Mouse (Mus musculus) lung, embryonic 14.5 days (tissue): ENCODE data around the gene Zfp526. TPM values are rescaled to one million over a fixed set of nuclear protein-coding genes. Genes with fewer than 3 reads are reported as not detected.
"Not testable (repeated sequence)": the region's sequence is repeated elsewhere in the genome, so short reads cannot be mapped to it uniquely, and the experiment has no call there.

ENCODE experiments used
- ATAC-seq: fragments of 200-750 bp; cut with Nextera tagmentation; 2 replicates; pipeline ENCODE4 v1.8.0; 2017; ENCODE audit warnings: mild to moderate bottlenecking, moderate TSS enrichment, moderate library complexity; ENCODE audit not compliant: insufficient read depth
- DNase-seq: peaks from one replicate; pipeline ENCODE4 v3.0.0-alpha.2; 2015
- H3K27ac ChIP-seq: fragments of 300-500 bp; sonication (generic); 2 replicates; pipeline ENCODE4 v1.5.1; 2014; ENCODE audit warnings: low read depth, mild to moderate bottlenecking, moderate library complexity
- H3K27me3 ChIP-seq: fragments of 300-500 bp; sonication (generic); 2 replicates; pipeline ENCODE4 v1.6.1; 2014; ENCODE audit warnings: low read length, control low read depth; ENCODE audit not compliant: insufficient read depth
- H3K36me3 ChIP-seq: fragments of 300-500 bp; sonication (generic); 2 replicates; pipeline ENCODE4 v1.6.1; 2014; ENCODE audit warnings: control low read depth; ENCODE audit not compliant: insufficient read depth
- H3K4me1 ChIP-seq: fragments of 300-500 bp; sonication (generic); 2 replicates; pipeline ENCODE4 v1.6.1; 2014; ENCODE audit warnings: antibody characterized with exemption, control low read depth; ENCODE audit not compliant: insufficient read depth
- H3K4me2 ChIP-seq: fragments of 300-500 bp; sonication (generic); 2 replicates; pipeline ENCODE4 v1.6.1; 2014; ENCODE audit warnings: mild to moderate bottlenecking
- H3K4me3 ChIP-seq: fragments of 300-500 bp; sonication (generic); 2 replicates; pipeline ENCODE4 v1.5.1; 2014; ENCODE audit warnings: low read depth, low read length
- H3K9ac ChIP-seq: fragments of 300-500 bp; sonication (generic); 2 replicates; pipeline ENCODE4 v1.6.1; 2014
- H3K9me3 ChIP-seq: fragments of 300-500 bp; sonication (generic); 2 replicates; pipeline ENCODE4 v1.6.1; 2016; ENCODE audit warnings: low read depth, low read length, control low read depth
- CTCF ChIP-seq: IDR thresholded peaks from 2 replicates; pipeline ENCODE4 v1.5.1; 2016; ENCODE audit warnings: antibody characterized with exemption, low read depth
- WGBS: fragments of 180-500 bp; shearing (Covaris S2); extraction: QIAGEN DNeasy Blood & Tissue Kit; methylation state at CpG from one replicate; pipeline ENCODE4 v1.1.7; 2014; 5-methylcytosine and 5-hydroxymethylcytosine counted together
- polyA plus RNA-seq: library from polyadenylated mRNA; unstranded; fragments of >200 nt; fragmentation: Nextera tagmentation; extraction: Ambion mirVana; gene quantifications from 2 replicates; pipeline ENCODE4 v1.2.1, GENCODE M21; 2014

Zfp526 gene
- polyA plus RNA-seq, 1 experiment from 2014 or later, result 3.8 TPM

- Histone ChIP-seq H3K27me3 (no peaks in the 10 kb centered on the region), H3K4me2 (no peak overlapping the region), H3K27ac (no peak overlapping the region), H3K9me3 (no peaks in the 10 kb centered on the region), H3K4me1 (peaks cover 6% of the 10 kb centered on the region; the same call in 1 of the 2 replicates), H3K36me3 (no peaks in the 10 kb centered on the region), H3K9ac (no peak overlapping the region), H3K4me3 (no peak overlapping the region)
- TF ChIP-seq CTCF, result no peak
- 28% methylated on average over 17 of the region's 17 CpGs for WGBS
- no peak for ATAC-seq
- no peak for DNase-seq
These were observed 43.0 kb downstream of the Zfp526 start for GRCm38 (mm10) chr7:25263968-25264870.

DNA sequence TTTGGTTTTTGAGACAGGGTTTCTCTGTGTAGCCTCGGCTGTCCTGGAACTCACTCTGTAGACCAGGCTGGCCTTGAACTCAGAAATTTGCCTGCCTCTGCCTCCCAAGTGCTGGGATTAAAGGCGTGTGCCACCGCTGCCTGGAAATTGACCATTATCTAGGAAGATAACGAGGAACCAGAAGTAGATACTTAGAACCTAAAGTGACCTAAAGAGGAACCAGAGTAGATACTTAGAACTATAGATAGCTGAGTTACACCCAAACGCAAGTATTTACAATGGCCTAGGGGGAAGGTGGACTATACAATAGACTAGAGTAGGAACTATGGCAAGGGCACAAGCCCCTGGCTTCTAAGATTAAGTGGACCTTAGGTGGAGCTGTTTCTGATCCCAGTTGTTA is 44.5 kb downstream of the Zfp526 start:
- H3K4me1 ChIP-seq, result peaks cover 12% of the 10 kb centered on the region; the same call in 1 of the 2 replicates
- H3K9ac ChIP-seq, DNase-seq, H3K9me3 ChIP-seq, H3K4me3 ChIP-seq, H3K4me2 ChIP-seq, H3K27me3 ChIP-seq, ATAC-seq, H3K36me3 ChIP-seq, H3K27ac ChIP-seq: not testable (repeated sequence)
- 82% methylated on average over 5 of the region's 5 CpGs for WGBS

DNA sequence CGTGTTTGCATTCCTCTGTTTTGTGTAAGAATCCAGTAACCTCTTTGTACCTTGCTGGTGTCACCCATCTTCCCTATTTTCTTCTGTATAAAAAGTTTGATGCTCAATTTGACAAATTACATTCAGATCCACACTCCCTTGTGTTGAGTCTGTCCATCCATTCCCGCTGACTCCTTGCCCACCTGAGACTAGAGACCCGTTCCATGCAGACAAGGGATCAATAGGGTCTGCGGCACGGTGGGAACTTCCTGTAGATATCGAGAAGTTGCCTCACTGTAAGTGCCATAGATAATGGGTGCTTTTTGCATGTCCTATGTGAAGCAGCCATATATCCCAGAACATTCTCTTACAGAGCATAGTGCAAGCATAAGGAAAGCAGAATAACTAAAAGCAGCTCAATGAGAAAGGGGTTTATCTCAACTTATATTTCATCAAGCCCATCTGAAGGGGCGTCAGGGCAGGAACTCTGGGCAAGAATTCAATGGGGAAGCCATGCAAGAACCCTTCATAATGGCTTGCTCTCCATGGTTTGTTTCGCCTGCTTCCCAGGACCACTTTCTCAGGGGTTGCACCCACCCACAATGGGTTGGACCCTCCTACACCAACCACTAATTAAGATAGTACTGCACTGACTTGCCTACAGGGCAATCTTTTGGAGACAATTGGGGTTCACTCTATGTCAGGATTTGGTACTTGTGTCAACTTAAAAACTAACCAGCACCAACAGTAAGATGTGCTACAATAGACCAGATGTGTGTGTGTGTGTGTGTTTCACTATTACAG is 45.1 kb downstream of the Zfp526 start:
- no peak for DNase-seq
- no peak for TF ChIP-seq CTCF
- Histone ChIP-seq H3K36me3 (peaks cover 5% of the 10 kb centered on the region; the same call in 1 of the 2 replicates), H3K27me3 (no peaks in the 10 kb centered on the region), H3K4me3 (no peak overlapping the region; the same call in 1 of the 2 replicates), H3K9ac (no peak overlapping the region), H3K9me3 (no peaks in the 10 kb centered on the region), H3K27ac (no peak overlapping the region), H3K4me1 (peaks cover 12% of the 10 kb centered on the region; the same call in 1 of the 2 replicates), H3K4me2 (peak overlapping the region; percentile 67)
- ATAC-seq, result no peak
- 84% methylated on average over 8 of the region's 8 CpGs for WGBS

DNA sequence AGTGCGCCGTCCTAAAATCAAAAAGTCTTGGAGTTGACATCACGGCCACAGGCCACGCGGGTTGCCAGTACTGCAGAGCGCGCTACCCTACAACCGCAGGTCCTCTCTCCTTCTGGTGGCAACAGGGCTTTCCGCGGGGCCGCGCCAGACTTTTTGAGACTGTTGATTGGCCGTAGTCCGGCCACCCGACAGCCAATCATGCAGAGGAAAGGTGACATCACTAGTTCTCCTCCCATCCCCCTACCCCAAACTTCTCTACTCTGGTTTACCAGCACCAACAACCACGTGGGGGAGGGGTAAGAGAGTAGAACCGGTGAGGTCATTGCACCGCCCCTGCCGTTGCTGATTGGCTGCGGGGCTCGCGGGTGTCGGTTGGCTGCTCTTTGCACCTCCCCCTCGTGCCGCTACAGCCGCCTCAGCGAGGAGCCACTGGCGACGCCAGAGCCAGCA is 46.1 kb downstream of the Zfp526 start, which contains the start of gene Cic:
TSS of gene Cic (plus strand) at position 404 of the 450 bp plus-strand sequence.
- no peaks in the 10 kb centered on the region for H3K27me3 ChIP-seq
- H3K4me1 ChIP-seq, result peaks cover 12% of the 10 kb centered on the region; the same call in 1 of the 2 replicates
- TF ChIP-seq CTCF, result peak; percentile 11; the same call in 1 of the 2 replicates
- 0% methylated on average over 29 of the region's 29 CpGs for WGBS
- ATAC-seq (peak; percentile 82), DNase-seq (peak; percentile 100)
- peak within 1 kb of the TSS; percentile 73 for H3K4me3 ChIP-seq
- H3K27ac ChIP-seq, result peak within 1 kb of the TSS; percentile 92
- H3K36me3 ChIP-seq, result peaks cover 12% of the 10 kb centered on the region; the same call in 1 of the 2 replicates
- H3K9ac ChIP-seq, result peak within 1 kb of the TSS; percentile 67
- H3K4me2 ChIP-seq, result peak within 1 kb of the TSS; percentile 82
- no peaks in the 10 kb centered on the region for H3K9me3 ChIP-seq

GRCm38 (mm10) chr7:25267751-25268463 is 46.7 kb downstream of the Zfp526 start:
- Histone ChIP-seq H3K27me3 (no peaks in the 10 kb centered on the region), H3K4me2 (peak overlapping the region; percentile 82), H3K4me1 (peaks cover 12% of the 10 kb centered on the region; the same call in 1 of the 2 replicates), H3K27ac (peak overlapping the region; percentile 92), H3K9me3 (no peaks in the 10 kb centered on the region), H3K36me3 (peaks cover 17% of the 10 kb centered on the region; the same call in 1 of the 2 replicates), H3K9ac (peak overlapping the region; percentile 67), H3K4me3 (peak overlapping the region; percentile 73)
- peak; percentile 100 for DNase-seq
- WGBS, result under 1% methylated on average over 33 of the region's 33 CpGs
- no peak for TF ChIP-seq CTCF
- peak; percentile 96 for ATAC-seq

DNA sequence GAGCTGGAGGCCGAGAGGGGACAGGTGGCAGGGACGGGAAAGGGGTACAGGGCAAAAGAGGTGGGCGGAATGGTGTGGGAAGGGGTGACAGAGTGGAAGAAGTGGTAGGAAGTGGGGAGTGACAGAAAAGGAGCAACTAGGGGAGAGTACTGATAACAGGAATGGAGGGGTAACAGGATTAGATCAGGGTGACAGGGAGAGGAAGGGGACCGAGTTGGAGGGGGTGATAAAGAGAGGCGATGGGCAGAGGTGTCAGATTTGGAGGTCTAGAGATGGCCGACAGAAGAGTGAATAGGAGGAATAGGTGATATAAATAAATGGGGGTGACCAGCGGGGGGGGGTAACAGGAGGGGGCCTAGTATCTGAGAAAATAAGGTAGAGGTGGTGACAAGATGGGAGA is 47.4 kb downstream of the Zfp526 start:
- peaks cover 24% of the 10 kb centered on the region; the same call in 1 of the 2 replicates for H3K36me3 ChIP-seq
- DNase-seq (no peak), ATAC-seq (no peak)
- H3K4me3 ChIP-seq, result peak overlapping the region; percentile 73
- H3K4me2 ChIP-seq, result peak overlapping the region; percentile 82
- H3K27ac ChIP-seq, result peak overlapping the region; percentile 73
- 3% methylated on average over 7 of the region's 7 CpGs for WGBS
- no peak for TF ChIP-seq CTCF
- peak overlapping the region; percentile 67 for H3K9ac ChIP-seq
- H3K9me3 ChIP-seq, result no peaks in the 10 kb centered on the region
- H3K4me1 ChIP-seq, result peaks cover 12% of the 10 kb centered on the region; the same call in 1 of the 2 replicates
- no peaks in the 10 kb centered on the region for H3K27me3 ChIP-seq
